Mouse (Mus musculus) adrenal gland, adult 2 months (tissue): ENCODE measurements around the gene Srrm3. TPM values are rescaled to one million over a fixed set of nuclear protein-coding genes. Genes with fewer than 3 reads are reported as not detected.

ENCODE experiments used
- DNase-seq: peaks from one replicate; pipeline ENCODE4 v3.0.0; 2021
- polyA plus RNA-seq: library from polyadenylated mRNA; depleted of rRNA; stranded (reverse); fragments of >200 nt; gene quantifications from 2 replicates; pipeline ENCODE4 v1.2.3, GENCODE M21; 2012
- total RNA-seq, 2 experiments: library from RNA; stranded (reverse); gene quantifications; 2 replicates each; pipeline ENCODE4 v1.2.3; 2021

The Srrm3 gene
- total and polyA plus RNA-seq, 3 experiments, result 2.8 to 3.9 (median 3.0) TPM

DNA sequence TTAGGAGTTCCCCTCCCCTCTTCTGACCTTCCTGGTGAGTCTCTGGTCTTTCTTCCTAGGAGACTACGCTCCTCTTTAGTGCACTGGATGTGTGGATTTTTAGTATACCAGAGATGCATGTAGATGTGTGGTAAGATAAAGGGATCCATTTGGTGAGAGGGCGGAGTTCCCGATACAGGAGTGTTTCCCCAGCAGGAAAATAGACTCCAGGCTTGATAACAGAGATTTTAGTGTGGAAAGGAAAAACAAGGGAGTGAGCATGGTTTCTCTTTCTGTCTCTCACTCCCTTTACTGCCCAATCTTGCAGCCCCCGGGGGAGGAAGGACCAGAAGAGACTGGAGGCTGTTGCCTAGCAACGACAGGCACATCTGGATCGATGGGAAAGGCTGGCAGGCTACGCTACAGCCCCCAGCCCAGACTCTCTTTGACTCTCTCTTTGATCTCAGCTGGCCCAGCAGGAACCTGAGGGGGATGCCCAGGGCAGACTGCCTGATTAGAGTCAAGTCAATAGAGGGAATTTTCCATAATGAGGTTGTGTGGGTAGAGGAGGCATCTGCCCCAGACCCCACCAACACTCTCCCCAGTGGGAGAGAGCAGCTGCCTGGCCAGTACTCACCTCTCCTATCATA lies 15.7 kb downstream of the Srrm3 start:
- no peak for DNase-seq

GRCm38 (mm10) chr5:135824517-135824916 lies 17.8 kb downstream of the Srrm3 start:
- DNase-seq, result peak; percentile 23

DNA sequence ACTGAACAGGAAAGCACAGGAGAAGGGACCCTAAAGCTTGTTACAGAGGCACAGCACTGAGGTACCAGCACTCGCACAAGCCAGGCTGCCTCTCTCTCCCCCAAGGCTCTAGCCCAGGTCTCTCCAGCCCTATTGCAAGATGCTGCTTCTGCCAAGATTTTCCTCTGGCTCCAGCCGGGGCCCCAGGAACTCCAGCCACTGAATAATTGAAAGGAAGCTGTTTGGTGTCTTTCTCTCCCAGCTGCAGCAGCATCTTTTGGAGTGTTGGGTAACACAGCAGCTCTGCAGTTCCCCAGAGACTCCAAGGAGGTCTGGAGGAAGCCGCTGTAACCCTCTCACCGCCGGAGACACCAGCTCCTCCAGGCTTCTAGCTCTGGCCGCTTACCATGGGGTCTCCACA lies 19.5 kb downstream of the Srrm3 start:
- no peak for DNase-seq

DNA sequence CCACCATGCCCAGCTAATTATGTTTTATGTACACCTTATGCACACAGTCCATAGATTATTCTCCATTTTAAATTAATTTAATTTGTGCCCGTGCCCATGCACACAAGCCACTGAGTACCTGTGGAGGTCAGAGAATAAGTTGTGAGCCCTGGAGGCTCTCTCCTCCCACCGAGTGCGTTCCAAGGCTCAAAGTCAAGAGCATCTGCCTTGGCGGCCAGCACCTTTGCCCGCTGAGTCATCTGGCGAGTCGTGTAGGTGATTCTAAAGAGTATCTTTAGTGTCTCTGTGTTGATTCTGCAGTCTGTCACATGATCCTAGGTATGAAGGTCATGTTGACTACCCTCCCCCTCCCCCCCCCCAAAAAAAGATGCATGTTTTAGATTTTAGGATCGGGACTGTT lies 22.7 kb downstream of the Srrm3 start:
- no peak for DNase-seq

DNA sequence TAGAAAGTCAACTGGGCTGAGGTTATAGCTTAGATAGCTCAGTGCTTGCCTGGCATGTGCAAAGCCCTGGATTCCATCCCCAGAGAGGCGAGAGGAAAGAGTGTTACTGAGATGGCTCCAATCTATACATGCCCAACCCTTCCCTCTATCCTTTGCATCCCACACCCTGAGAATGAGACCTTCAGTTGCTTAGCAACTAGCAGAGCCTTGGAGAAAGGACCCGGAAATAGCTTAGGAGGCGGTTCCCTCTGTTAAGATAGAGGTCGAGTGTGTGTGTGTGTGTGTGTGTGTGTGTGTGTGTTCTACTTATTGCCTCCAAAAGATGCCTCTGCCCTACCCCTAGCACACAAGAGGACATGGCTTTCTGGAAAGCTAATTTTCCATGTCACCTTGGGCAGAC lies 26.0 kb downstream of the Srrm3 start:
- no peak for DNase-seq

DNA sequence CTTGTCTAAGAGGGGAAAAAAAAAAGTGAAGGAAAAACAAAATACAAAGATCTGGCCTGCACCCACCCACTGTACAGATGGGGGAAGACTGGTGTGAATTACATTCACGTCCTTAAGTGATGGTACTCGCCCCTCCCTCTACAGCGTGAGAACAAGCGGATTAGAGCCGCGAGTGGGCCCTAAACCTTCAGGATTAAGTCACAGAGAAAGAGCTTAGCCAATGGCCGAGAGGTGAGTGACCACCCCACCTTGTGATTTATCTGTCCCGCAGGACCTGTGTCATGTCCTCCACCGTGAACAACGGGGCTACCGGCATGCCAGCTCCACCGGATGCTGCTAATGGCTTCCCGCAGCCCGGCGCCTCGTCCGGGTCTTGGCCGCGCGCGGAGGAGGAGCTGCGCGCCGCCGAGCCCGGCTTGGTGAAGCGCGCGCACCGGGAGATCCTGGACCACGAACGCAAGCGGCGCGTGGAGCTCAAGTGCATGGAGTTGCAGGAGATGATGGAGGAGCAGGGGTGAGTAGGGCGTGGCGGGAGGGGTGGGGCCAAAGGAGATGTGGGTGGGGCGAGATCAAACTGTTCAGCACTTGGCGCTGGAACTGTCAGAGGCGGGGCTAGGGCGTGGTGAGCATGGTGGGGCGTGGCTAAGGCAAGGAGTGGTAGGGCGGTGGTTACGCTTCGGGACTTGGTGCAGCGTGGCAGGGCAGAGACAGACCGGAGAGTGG lies 28.2 kb downstream of the Srrm3 start:
- peak; percentile 90 for DNase-seq

DNA sequence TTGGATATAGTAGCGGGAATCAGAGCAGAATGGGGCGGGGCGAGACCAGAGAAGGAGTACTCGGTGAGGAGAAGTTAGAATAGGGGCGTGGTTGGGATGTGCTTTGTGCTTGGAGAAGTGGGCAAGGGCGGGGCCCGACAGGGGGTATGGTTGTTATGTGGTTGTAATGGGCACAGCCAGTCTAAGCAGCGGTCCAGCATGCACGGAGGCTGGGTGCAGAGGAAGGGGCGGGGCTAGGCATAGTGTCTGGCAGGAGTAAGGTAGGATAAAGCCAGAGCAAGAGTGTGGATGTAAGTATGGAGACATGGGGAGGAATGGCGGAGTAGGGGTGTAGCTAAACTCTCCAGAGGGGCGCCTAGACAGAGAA lies 28.8 kb downstream of the Srrm3 start:
- DNase-seq, result no peak

DNA sequence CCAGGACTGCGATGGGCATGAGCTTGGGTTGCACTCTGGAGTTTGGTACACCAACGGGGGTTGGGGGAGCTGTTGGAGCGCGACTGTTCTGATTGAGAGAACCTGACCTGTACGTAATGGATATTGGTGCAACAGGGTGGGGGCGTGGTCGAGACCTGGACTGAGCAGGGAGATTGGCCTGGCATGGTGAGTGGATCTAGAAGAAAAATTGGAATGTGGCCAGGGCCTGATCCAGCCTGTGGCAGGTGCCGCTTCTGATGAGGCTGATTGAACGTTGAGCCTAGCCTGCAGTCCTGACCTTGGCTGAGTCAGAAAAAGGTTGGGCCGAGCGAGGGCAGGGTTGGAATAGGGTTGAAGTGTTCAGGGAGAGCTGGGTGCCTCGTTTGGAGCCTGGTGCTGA lies 29.3 kb downstream of the Srrm3 start:
- DNase-seq, result peak; percentile 74

- peak; percentile 13 for DNase-seq
Observed at GRCm38 (mm10) chr5:135841651-135842050, 35.0 kb downstream of the Srrm3 start.

GRCm38 (mm10) chr5:135843418-135843817 lies 36.7 kb downstream of the Srrm3 start:
- DNase-seq, result peak; percentile 24

- DNase-seq, result no peak
Observed at GRCm38 (mm10) chr5:135845676-135846320, 39.1 kb downstream of the Srrm3 start.

DNA sequence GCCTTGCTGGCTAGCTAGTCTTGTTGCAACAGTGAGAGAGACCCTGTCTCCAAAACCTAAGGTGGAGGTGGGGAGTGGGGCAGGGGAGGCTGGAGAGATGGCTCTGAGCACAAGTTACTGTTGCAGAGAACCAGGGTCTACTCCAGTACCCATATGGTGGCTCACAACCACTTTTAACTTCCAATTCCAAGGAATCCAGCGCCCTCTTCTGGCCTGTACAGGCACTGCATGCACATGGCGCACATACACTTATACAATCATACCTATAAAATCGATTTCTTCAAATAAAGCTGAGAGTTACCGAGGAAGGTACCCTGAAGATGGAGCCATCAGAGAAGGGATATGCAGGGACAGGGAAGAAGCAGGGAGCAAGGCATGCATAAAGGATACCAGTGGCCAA lies 40.8 kb downstream of the Srrm3 start:
- no peak for DNase-seq

DNA sequence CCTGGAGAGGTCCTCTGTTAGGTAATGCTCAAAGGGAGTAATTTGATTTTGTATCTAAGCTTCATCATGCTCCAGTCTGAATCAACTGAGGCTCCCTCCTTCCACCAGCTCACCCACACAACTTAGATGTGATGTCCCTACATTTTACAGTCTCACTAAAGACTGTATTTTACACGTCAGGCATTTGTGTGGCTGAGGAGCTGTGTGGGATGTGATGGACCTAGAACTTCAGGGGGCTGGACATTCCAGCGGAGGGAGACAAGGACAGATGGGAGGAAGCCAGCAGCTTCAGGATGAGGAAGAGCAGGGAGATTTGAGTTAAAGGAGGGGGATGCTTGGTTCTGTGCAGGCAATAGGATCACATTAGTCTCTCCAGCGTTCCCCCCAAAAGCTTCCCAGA lies 41.2 kb downstream of the Srrm3 start:
- DNase-seq, result no peak

DNA sequence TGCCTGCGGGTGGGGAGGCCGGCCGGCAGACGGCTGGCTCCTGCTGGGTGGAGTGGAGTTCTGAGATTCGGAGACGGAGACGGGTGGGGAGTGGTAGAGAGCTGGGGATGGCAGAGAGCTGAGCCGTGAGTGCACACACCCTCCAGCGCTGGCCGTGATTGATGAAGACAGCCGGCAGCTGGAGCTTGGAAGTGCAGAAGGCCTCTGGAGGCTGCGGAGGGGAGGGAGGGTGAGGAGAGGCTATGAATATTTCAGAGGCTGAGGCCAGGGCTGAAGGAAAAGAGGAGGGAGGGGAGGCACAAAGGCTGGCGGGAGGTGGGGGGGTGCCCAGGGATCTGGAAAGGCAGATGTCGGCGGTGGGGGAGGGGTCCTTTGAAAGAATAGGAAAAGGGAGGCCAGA lies 44.3 kb downstream of the Srrm3 start:
- DNase-seq, result peak; percentile 31

DNA sequence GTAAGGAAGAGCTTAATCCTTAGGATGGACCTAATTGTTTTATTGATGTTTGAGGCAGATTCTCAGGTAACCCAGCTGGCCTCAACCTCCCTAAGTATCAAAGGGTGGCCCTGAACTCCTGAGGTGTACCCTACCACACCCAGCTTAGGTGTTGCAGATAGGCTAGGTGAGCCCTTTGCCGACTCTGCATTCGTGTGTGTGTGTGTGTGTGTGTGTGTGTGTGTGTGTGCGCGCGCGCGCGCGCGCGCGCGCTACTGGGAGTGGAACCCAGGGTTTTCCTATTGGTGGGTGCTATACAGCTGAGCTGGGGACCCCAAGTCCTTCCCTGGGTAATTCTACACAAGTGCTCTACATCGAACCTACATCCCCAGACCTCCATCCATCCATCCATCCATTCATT lies 44.8 kb downstream of the Srrm3 start:
- DNase-seq, result no peak

DNA sequence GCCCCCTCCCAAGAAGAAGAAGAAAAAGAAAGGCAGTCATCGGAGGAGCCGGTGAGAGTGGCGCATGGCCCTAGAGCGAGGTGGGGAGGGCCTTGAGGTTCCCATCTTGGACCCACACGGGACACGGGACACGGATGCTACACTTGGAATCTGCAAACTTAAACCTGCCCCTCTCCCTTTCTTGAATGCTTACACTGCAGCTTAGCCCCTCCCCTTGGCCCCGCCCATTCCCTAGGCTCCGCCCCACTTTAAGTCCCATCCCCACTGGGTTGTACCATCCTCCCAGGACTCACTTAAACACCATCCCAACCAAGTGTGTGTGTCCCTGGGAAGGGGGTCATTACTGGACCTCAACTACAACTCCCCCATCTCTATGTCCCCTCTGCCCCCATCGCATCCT lies 45.7 kb downstream of the Srrm3 start:
- no peak for DNase-seq

DNA sequence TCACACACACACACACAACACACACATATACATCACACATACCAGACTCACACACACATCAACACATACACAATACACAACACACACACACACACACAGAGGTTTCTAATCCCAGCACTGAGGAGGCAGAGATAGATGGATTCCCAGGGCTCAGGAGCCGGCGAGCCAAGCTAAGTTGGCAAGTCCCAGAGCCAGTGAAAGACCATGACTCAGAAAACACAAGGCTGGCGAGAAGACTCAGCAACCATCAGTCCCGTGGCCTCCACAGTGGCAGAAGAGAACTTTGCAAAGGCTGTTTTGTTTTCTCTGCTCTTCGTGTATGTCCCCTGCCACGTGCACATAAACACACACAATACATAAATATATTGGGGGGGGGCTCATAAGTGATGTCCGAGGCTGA lies 47.0 kb downstream of the Srrm3 start:
- DNase-seq, result no peak

DNA sequence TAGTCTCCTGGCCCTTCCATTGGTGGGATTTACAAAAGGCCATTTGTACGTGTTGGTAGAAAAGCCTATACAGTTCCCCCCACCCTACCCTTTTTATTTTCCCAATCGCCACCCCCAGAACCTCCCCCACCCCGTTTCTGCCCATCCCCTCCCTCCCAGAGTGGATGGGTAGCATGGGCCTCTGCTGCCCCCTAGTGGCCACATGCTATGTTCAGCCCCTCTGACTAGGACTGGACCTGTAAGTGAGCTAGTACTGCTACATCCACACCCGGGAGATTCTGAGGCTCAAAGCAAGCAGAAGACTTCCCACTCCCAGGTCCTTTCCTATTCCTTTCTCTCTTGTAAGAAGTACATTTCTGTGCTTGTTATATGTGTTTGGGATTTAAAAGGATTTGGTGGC lies 48.5 kb downstream of the Srrm3 start:
- DNase-seq, result peak; percentile 76

DNA sequence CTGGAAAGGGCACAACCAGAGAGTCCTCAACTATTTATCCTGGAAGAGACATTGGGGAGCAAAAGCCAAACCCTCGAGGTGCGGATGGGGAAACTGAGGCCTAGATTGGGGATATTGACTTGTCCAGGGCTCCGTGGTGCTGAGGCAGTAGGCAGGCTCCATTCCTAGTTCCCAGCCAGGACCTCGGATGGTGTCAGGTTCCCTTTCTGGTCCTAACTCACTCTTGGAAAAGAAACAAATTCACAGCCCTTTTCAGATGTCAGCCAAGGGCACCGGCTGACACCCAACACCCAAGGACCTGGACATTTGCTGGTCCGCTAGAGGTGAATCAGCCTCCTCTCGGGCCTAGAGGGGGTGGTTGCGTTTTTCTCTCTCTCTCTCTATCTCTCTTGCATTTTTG lies 60.0 kb downstream of the Srrm3 start:
- DNase-seq, result no peak

DNA sequence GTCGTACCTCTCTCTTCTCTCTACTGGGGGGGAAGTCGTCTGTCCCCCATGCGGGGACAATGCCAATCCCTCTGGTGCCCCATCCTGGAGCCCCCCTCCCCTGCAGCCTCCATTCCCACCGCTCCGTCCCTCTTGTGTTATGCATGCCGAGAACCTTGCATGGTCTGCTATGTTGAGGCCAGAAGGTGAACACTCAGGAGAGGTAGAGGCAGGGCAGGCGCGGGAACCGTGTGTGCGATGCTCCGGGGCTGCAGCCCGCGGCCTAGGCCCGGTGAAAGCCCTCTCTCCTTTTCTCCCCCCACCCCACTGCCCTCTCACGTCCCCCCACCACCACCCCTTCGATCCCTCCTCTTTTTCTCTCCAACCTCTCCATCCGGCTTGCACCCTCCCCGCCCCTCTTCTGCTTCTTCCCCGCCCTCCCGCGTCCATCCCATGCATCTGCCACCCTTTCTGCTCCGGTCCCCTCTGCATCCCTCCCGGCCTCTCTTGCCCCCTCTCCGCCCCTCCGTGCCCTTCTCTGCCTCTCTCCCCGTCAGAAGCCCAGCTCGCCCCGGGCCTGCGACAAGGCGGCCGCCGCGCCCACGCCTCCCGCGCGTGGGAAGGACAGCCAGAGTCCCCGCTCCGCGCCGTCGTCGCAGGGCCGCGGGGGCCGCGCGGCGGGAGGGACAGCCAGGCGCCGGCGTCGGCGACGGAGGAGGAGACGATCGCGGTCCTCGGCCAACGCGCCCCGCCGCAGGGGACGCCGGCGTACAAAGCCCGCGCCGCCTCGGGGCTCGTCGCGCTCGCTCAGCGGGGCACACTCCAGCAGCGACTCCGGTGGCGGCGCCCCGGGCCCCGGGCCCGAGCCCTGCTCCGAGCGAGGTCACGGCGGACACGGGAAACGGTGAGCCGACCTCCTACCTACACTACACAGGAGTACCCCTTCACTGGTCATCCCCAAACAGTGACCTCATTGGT lies 61.2 kb downstream of the Srrm3 start:
- DNase-seq, result no peak

DNA sequence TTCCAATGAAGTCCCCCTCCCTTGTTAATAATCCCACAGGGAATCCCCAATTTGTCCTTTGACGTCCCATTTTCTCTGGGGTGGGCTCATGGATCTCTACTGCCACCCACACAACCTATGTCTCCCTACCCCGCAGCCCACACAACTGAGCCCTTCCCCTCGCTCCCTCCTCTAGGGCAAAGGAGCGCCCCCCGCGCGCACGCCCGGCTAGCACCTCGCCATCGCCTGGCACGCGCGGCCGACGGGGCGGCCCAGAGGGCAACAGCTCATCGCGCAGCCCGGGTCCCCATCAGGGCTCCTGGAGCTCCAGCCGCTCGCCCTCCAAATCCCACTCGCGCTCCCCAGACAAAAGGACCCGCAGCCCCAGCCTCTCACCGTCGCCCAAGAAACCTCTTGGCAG lies 62.0 kb downstream of the Srrm3 start:
- no peak for DNase-seq

GRCm38 (mm10) chr5:135869661-135870423 lies 63.2 kb downstream of the Srrm3 start:
- DNase-seq, result no peak
